Mouse (Mus musculus): ENCODE data around the gene H2-Ob. TPM values are rescaled to one million over a fixed set of nuclear protein-coding genes. Genes with fewer than 3 reads are reported as not detected.

The H2-Ob gene
- total RNA-seq, 2 experiments from 2014 or later = 0.18 to 0.33 TPM

DNA sequence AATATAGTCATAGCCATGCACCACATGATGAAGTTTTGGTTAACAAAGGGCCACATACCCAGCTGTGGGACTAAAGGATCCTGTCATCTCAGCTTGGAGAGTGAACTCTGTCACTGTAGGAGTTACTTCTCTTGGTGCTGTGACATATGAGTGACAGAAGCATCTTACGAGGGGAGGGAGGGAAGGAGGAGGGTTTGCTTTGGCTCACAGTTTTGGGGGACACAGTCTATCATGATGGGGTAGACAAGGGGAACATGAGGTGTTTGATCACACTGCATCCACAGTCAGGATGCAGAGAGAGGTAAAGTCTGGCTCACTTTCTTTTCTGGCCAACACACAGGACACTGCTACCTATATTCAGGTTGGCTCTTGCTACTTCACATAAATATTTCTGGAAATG, 43.1 kb downstream of the H2-Ob start:
- DNase-seq (ENCODE audit: low spot score in 2 of 2) = no peak

DNA sequence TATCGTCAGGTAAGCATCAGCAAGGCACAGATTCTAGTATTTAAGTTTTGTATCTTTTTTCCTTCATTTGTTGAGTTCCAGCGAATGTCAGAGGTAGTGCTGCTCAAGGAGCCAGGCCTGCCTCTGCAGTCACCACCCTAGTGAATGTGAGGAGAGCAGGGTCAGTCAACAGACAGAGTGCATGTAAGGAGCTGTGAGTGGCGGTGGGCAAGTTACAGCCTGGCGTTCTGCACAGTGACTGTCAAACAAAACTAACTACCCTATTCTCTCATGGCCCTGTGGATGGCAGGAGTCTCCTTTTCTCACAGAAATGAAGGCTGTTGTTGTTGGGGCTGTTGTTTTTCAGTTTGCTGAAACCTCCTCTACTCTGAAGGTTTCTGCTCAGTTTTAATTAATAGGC, 46.7 kb downstream of the H2-Ob start:
- DNase-seq (ENCODE audit: low spot score in 2 of 2) = no peak

DNA sequence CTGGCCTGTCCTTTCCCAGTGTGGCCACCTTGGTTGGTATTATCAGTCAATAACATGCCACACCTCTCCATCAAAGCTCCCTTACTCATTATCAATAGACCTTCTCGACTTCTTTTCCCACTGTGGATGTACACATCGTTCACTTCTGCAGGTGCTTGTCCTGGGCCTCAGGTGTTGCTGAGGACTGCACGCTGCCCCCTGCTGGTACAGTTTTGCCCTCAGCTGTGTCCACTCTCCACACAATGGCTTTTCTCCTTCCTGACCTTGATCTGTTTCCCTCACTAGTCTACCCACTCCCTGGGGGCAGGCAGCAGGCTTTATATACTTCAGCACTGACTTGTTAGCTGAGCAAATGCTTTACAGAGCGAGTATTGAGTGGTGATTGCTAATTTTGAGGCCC, 47.1 kb downstream of the H2-Ob start:
- DNase-seq (ENCODE audit: low spot score in 2 of 2) = no peak

DNA sequence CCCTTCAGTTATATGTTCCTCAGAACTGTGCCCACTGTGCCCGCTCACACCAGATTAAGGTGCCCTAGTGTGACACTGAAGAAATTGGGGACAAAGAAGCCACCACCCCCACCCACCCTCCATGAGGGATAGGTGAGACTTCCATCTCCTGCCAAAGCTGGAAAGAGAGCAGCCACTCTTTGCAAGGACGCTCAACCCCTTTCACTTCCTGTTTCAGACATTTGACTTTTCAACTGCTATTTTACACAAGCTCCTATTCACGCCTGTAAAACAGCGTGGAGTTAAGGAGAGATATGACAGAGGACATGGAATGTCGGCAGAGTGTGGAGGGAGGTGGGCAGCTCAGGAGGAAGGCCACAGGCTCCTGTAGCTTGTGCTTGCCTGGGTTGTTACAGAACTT, 47.8 kb downstream of the H2-Ob start:
- DNase-seq (ENCODE audit: low spot score in 2 of 2) = no peak

DNA sequence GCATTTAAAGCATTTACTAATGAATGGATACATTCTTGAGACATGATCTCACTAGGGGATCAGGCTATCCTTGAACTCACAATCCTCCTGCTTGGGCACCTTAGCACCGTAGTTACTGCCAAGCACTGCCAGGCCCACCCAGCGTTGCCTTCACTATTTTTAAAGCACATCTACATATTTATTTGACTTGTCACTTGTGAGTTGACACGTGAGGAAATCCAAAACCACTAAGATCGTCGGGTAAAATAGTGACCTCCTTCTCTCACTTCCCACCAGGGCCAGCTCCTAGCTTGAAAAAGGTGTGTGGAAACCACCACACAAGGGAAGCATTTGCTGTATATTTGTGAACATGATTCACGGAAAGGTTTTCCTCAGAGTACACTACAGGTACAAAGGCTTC, 48.3 kb downstream of the H2-Ob start:
- DNase-seq (ENCODE audit: low spot score in 2 of 2) = no peak

DNA sequence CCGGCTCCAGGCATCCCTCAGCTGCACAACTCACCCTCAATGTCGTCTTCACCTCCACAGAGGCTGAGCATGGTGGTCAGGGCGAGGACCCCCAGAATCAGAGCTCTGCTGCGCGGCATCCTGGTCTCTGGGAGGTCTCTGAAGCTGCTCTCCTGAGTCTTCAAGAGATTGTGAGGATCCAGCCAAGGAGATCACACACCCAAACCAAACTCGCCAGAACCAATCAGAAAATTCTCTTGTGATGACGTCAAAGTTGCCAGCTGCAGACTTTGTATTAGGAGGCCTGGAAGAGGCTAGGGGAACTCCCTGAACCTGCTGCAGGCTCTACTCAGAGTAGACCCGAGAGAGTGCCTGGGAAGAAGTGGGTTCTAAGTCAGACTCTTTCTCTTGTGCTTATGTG, 48.9 kb downstream of the H2-Ob start, which contains the start of gene H2-Aa:
Gene H2-Aa, minus strand, starts transcription at position 176 of the 400 bp plus-strand sequence.
- DNase-seq (ENCODE audit: low spot score in 2 of 2) = peak; percentile 76 to 80

DNA sequence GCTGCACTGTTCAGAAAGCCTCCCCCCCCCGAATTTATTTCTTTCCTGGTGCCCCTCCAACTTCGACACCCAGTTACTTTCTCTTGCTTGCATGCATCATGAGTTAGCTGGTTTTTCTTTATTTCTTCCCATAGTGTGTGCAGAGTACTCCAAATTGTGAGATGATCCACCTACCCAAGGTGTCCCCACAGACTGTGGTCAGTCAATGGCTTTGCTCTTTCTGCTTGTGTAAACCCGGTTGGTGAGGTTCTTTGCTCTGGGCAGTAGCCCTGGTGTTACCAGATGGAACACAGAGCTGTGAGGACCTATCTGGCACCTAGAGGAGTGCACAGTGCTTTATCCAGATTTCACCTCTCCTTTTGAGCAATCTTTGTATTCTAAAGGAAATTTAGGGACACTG, 49.4 kb downstream of the H2-Ob start:
- DNase-seq (ENCODE audit: low spot score in 2 of 2) = no peak

DNA sequence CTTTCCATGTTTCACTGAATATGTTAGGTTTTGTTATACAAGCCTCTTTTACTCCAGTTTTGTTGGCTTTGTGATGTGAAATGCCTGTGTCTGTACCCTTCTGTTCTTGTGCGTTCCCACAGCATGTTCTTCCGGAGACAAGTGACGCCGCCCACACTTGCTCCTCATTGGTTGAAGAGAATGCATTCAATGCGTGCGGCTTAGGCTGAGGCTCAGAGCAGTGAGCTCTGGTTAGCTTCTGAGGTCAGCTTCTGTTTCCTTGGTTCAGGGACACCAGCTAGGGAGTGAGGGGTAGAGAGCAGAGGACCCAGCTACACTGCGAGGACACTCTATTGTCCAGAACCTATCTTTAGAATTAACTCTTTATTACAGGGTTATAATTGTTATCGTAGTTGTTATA, 52.9 kb downstream of the H2-Ob start:
- DNase-seq (ENCODE audit: low spot score in 2 of 2) = peak; percentile 83 to 85

DNA sequence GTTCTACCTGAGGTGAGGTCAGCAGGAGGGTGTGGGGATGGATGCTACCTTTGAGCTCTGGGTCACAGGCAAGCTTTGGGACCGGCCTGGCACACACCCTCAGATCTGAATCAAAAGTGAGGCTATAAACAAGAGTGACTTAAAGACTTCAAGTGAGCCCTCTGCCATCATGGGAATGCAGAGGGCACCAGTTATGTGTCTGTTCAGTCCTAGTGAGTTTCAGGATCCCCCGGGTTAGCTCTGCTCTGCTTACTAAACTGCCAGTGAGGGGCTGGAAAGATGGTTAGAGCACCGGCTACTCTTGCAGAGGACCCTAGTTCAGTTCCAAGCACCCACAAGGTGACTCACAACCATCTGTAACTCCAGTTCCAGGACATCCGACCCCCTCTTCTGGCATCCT, 53.9 kb downstream of the H2-Ob start:
- DNase-seq (ENCODE audit: low spot score in 2 of 2) = no peak

DNA sequence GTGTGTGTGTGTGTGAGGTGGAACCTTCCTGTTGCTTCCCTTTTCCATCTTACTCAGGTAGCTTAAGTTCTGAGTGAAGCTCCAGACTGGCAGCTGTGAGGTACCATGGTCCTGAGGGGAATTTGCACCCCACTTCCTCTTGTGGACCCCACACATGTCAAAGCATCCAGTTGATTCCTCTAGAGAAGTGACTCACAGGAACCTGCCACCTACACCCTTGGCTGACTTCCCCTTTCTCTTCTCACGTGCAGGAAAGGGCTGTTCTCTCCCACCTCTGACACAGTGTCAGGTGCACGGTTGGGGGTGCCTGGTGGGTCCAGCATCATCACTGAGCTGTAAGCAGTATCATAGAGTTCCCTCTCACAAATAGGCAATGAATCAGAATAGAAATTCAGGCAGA, 54.8 kb downstream of the H2-Ob start:
- no peak for DNase-seq (ENCODE audit: low spot score in 2 of 2)

DNA sequence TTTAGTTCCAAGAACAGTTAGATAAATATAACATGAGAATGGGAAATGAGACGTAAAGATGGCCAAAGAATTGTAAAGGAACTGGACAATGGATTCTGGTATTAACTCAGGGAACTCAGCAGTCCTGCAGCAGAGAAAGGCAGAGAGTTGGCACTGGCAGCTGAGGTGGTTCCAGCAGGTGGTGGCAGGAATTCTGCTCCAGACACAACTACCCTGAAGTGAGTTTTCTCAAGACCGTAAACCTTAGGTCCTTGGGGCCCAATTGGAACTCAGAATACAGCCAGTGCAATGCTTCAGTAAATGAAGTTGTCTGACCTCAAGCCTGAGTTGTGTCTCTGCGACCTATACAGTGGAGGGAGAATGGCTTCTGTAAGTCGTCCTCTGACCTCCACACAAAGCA, 55.5 kb downstream of the H2-Ob start:
- no peak for DNase-seq (ENCODE audit: low spot score in 2 of 2)

DNA sequence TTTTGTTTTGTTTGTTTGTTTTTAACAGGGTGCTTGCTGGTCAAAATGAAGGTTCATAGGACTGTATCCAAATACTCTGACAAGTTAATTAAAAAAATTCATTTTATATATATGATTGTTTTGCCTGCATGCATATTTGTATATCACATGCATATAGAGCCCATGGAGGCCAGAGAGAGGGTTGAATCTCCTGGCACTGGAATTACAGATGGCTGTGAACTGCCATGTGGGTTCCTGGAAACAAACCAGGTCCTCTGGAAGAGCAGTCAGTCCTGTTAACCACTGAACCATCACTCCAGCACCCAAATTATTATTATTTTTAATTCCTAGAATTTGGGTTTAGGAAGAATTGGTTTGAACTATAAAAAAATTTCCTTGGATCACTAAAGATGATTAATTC, 56.6 kb downstream of the H2-Ob start:
- no peak for DNase-seq (ENCODE audit: low spot score in 2 of 2)

DNA sequence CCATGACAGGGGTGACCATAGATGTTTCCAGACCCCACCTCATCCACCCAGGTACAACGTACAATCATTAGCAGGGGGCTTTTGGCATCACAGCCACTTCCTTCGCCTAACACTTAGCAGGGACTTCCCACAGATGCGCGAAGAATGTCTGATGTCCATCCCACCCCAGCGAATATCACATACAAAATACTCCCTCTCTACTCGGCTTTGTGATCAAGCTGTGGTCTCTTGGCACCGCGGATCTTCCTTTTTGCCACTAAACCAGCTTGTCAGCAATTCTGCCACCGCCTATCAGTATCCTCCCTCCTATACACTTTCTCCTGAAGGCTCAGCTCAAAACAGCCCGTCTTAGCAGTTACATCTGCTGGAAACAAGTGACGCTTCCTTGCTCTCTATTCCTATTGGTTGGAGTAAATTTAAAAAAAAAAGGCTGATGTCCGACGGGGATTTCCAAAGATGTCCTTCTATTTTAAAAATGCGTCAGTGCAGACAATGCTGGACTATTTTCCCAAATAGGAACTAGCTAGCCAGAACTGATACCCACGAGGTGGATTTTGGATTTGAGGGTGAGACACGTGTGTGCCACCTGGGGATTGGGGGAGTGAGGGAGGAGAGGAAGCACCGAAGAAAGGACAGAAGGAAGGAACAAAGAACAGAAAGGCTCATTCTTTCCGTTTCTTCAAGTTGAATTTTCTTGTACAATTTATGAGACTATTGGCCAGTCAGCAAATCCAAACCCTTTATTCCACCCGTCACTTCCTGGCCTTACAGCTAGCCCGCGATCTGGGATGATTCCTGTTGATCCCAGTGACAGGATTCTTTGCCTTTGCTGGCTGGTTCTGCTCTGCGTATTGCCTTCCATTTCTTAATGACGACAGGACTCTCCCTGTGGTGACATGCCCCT, 57.4 kb downstream of the H2-Ob start:
- DNase-seq (ENCODE audit: low spot score in 2 of 2) = peak; percentile 37

DNA sequence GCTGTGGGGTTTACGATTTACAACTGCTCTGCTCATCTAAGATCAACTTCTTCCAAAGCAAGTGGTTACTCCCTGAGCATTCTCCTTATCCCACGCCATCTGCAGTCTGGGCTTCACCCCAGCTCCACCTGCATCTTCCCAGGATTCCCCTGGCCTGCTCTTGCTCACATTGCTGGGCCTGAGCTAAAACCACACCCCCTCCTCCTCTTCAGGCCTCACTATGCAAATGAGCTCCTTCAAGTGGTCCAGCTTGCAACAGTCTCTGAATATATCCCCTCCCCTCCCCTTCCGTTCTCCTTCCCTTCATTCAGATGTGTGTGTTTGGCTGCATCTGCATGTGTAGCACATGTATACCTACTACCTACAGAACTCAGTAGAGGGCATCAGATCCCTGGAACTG, 60.7 kb downstream of the H2-Ob start:
- DNase-seq (ENCODE audit: low spot score in 2 of 2) = no peak

DNA sequence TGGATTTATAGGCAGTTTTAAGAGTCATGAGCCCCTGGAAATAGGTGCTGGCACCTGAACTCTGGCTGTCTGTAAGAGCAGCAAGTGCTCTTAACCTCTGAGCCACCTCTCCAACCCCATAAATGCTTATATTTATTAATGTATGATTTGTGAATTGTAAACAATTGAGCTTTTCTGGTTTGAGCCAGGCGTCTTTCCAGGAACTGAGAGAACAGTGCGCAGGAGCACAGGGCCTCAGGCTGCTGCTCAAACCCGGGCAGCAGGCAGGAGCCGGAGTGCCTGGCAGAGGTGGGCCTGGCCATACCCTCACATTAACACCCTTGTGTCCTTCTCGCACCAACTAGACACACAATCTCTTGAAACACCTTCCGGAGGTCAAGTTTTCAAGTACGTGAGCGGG, 61.4 kb downstream of the H2-Ob start:
- no peak for DNase-seq (ENCODE audit: low spot score in 2 of 2)

DNA sequence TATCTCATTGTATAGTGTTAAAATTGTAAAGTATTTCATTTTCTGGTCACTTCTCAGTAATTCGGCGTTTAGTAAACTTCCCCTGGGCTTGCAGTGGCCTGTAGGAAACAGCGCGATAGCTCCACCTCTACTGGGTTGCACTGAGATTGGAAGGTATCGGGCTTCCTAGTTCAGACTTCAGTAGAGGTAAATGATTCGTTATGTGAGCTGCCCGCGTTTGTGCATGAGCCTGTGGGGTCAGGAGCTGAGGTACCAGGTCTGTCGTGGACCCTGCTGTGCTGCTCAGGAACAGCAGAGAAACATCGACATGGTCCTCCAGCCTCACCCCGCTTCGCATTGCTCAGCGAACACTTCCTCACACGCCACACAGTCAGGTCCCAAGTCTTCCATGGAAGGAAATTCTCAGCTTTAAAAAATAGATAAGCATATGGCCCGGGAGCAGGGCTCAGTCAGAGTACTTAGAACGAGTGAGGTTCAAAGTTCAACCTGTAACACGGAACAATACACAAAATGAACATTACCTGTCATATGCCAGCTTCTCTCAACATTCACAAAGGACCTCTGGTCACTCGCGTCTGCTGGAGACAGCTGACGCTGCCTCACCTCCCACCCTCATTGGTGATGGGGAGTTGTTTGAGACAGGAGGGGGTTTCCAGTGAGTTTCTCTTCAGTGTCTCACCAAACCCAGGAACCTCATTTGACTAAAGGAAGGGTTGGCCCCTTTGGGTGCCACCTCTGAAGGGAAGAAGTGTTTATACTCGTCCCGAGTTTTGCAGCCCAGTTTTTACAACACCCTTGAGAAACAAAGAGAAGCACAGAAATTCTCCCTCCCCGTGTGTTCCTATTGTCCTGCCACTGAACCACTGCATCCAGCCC, 62.2 kb downstream of the H2-Ob start:
- no peak for DNase-seq (ENCODE audit: low spot score in 2 of 2)

DNA sequence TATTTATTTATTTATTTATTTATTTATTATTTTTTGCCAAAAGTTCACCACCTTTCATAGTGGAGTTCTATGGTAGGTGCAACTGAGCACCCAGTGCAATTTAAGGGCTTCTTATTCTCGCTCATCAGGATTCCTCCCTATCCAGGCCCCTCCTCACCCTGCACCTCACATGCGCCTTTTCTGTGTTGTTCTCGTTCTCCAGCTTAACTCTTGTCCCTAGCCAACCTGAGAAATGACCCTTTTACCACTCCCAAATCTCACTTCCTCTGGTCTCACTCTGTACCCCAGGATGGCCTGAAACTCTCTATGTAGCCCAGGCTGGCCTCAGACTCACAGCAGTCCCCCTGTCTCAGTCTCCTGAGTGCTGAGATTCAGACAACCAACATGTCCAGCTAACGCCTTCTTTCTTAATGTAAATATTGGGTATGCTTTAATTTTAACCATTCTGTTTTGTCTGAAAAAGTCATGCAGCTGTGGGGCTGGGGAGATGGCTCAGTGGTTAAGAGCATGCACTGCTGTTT, 63.0 kb downstream of the H2-Ob start:
- DNase-seq (ENCODE audit: low spot score in 2 of 2) = no peak

DNA sequence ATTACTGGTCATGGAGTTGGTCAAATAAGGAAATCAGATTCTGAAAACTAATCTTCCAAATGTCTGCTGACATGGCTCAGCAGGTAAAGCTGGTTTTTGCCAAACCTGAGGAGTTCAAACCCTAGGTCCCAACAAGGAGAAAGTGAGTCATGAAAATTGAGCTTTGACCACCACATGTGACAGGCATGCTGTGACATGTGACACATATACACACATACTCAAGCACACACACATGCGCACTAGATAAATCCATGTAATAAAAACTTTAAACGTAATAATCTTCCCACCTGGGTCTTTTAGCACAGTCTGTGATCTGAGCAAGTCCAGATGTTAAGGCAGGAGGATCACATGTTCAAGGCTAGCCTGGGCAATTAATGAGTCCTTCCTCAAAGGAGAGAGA, 65.1 kb downstream of the H2-Ob start:
- DNase-seq (ENCODE audit: low spot score in 2 of 2) = no peak
